8 mouse cellular contexts compared by ENCODE assay signal in genomic region chr17:31011551-31012394, GRCm38 (mm10). TPM values are rescaled to one million over a fixed set of nuclear protein-coding genes. Genes with fewer than 3 reads are reported as not detected.
DNase-seq lines count a peak whose midpoint lies in the region; TF ChIP-seq lines count a peak whose summit lies in the region.

No protein-coding gene starts in this region.

- no peak for TF ChIP-seq POLR2A in embryonic fibroblast, embryonic 13.5 days (IDR thresholded peaks at IDR 0.05; ENCODE audit: low read depth, low read length)

- H3K27ac ChIP-seq in gastrocnemius, adult 2 months: no peak overlapping the region
- H3K27ac ChIP-seq in embryonic fibroblast, embryonic 13.5 days (ENCODE audit: insufficient read depth, low read length): no peak overlapping the region

- TF ChIP-seq CTCF in gastrocnemius, adult 2 months (IDR thresholded peaks at IDR 0.05): peak; percentile 99
- TF ChIP-seq CTCF in embryonic fibroblast, embryonic 13.5 days (IDR thresholded peaks at IDR 0.05; ENCODE audit: borderline replicate concordance, insufficient read depth, low read length): peak; percentile 97

- no peak overlapping the region for H3K4me3 ChIP-seq in gastrocnemius, adult 2 months
- H3K4me3 ChIP-seq in embryonic fibroblast, embryonic 13.5 days (ENCODE audit: insufficient read depth, low read length): no peak overlapping the region

- no peaks in the 10 kb centered on the region for H3K4me1 ChIP-seq in embryonic fibroblast, embryonic 13.5 days (ENCODE audit: control insufficient read depth, insufficient read depth, low read length)

- peak; percentile 48 for DNase-seq in gastrocnemius, adult 2 months
- DNase-seq in gastrocnemius, adult 8-10 months (ENCODE audit: low spot score in 2 of 2): no peak
- DNase-seq in B cell, adult 2 months: peak; percentile 76 to 80
- DNase-seq in adrenal gland, postnatal 36 days: peak; percentile 25 to 49
- peak; percentile 91 for DNase-seq in induced T-regulatory cell, adult 2 months (ENCODE audit: low read depth)
- peak; percentile 54 for DNase-seq in lung, postnatal 36 days
- DNase-seq in spleen, adult 12 weeks (ENCODE audit: low spot score): peak; percentile 37

- intact Hi-C loops in gastrocnemius, adult 2 months (cut with DNase I): loop anchor here (1.0 to 10.0 kb wide), 3 partner anchors 108 to 333 kb away; no protein-coding TSS in a partner anchor

RNA-seq across cellular contexts. Expression of gene Abcg1, which starts 45.7 kb away (rescaled TPM):
- total RNA-seq in gastrocnemius, adult 2 months (2021): 1 to 10 TPM in 1 of 2 experiments, under 1 TPM in 1; 0.89 to 2.5 TPM
- total RNA-seq in gastrocnemius, adult 8-10 months (2022): 1 to 10 TPM; 1.2 to 1.8 (median 1.5) TPM
- total RNA-seq in adrenal gland, postnatal 36 days (2021): 10 to 100 TPM; 10.0 to 12.7 TPM
- polyA plus RNA-seq in embryonic fibroblast, embryonic 13.5 days (2011; ENCODE audit: insufficient read length, low read depth, missing spikeins): 0.86 and 2.4 TPM in 2 replicates

RNA-seq across cellular contexts. Expression of gene Umodl1, which starts 57.3 kb away (rescaled TPM):
- not detected for total RNA-seq in gastrocnemius, adult 2 months (2021)
- total RNA-seq in gastrocnemius, adult 8-10 months (2022): not detected
- 1 to 10 TPM in 1 of 2 experiments, not detected in 1; 1.1 TPM for total RNA-seq in adrenal gland, postnatal 36 days (2021)
- polyA plus RNA-seq in embryonic fibroblast, embryonic 13.5 days (2011; ENCODE audit: insufficient read length, low read depth, missing spikeins): not detected in 2 replicates

Comparison
In these comparisons a context has a peak if more than half of its experiments do, and no peak if none do; other contexts are left out.
1. DNase-seq: peak in gastrocnemius, adult 2 months (single experiment), B cell, adult 2 months (2 of 2), adrenal gland, postnatal 36 days (2 of 2), induced T-regulatory cell, adult 2 months (single experiment), lung, postnatal 36 days (single experiment) and spleen, adult 12 weeks (single experiment); none in gastrocnemius, adult 8-10 months (0 of 2).